Mouse (Mus musculus): ENCODE data around the gene Med13l. TPM values are rescaled to one million over a fixed set of nuclear protein-coding genes. Genes with fewer than 3 reads are reported as not detected.

Med13l gene
- polyA plus RNA-seq, 1 experiment from 2014 or later = 12.2 TPM

DNA sequence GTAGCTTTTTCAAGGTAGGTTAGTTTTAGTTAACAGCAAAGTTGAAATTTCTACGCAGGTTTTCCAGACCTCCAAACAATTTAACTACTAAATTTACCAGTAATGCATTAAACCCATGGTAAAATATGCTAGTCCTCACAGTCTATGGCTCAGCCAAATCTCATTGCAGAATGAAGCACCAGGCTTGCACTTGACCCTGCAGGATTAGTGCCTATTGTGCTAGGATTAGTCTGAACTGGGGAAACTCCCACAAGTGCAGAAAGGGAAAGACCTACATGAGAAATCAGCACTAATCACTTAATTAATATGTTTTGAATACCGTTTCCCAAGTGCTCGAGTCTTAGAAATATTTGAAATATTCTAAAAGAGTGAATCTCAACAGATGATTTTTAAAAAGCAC lies 40.0 kb upstream of the Med13l start:
- WGBS (ENCODE audit: insufficient replicate concordance) = 66% methylated on average over 3 of the region's 3 CpGs
- no peak for ATAC-seq (ENCODE audit: low read depth)
- H3K4me3 ChIP-seq (ENCODE audit: low read depth, low read length) = no peak overlapping the region
- H3K27ac ChIP-seq (ENCODE audit: low read length) = no peak overlapping the region
- H3K9ac ChIP-seq (ENCODE audit: low read depth, low read length) = no peak overlapping the region
- no peak overlapping the region for H3K4me2 ChIP-seq (ENCODE audit: low read depth, low read length)
- no peaks in the 10 kb centered on the region for H3K36me3 ChIP-seq (ENCODE audit: control insufficient read depth, insufficient read depth)
- H3K27me3 ChIP-seq (ENCODE audit: control insufficient read depth, insufficient read depth, low read depth, low read length) = peaks cover 36% of the 10 kb centered on the region
- no peaks in the 10 kb centered on the region for H3K4me1 ChIP-seq (ENCODE audit: control insufficient read depth, low read depth, low read length)
- no peaks in the 10 kb centered on the region for H3K9me3 ChIP-seq (replicated peaks; ENCODE audit: control insufficient read depth, low read length)

DNA sequence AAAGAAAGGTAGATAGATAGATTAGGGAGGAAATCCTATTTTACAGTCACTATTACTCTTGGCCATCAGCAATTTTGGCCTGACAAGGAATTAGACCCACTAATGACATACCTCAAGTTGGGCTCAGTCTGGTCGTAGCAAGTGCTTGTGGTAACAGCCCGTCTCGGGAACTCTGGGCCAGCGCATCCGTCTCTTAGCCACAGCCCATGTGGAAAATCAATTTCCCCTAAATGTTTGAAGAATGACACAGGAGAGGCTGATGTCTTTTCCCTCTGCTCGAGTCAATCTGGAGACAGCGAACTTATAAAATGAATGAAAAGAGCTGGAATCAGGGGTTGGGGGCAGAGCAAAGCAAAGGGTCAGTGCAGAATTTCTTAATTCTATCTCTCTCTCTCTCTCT lies 36.1 kb upstream of the Med13l start:
- no peak overlapping the region for H3K4me2 ChIP-seq (ENCODE audit: low read depth, low read length)
- 61% methylated on average over 7 of the region's 7 CpGs for WGBS (ENCODE audit: insufficient replicate concordance)
- no peaks in the 10 kb centered on the region for H3K36me3 ChIP-seq (ENCODE audit: control insufficient read depth, insufficient read depth)
- H3K4me1 ChIP-seq (ENCODE audit: control insufficient read depth, low read depth, low read length) = no peaks in the 10 kb centered on the region
- no peak overlapping the region for H3K4me3 ChIP-seq (ENCODE audit: low read depth, low read length)
- peaks cover 23% of the 10 kb centered on the region for H3K27me3 ChIP-seq (ENCODE audit: control insufficient read depth, insufficient read depth, low read depth, low read length)
- H3K27ac ChIP-seq (ENCODE audit: low read length) = no peak overlapping the region
- H3K9ac ChIP-seq (ENCODE audit: low read depth, low read length) = no peak overlapping the region
- no peak for ATAC-seq (ENCODE audit: low read depth)
- H3K9me3 ChIP-seq (replicated peaks; ENCODE audit: control insufficient read depth, low read length) = no peaks in the 10 kb centered on the region

DNA sequence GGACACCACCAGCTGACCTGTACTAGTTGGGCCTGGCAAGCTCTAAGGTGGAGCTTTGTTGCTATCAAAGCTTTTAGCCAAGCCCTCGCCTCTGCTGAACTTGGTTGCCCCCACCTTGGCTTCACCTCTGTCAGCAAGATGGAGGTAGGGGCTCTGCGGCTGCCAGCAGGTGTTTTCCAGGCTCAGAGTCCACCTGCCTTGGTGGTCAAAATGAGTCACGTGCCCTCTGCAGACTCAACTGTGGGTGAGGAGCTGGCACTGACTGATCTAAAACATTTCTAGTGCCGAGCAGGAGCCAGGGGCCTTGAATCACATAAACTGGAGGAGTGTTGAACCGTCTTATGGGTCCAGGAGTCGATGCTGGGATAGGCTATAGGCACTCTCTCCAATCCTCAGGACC lies 34.8 kb upstream of the Med13l start:
- Histone ChIP-seq H3K4me3 (ENCODE audit: low read depth, low read length) (no peak overlapping the region), H3K4me2 (ENCODE audit: low read depth, low read length) (no peak overlapping the region), H3K36me3 (ENCODE audit: control insufficient read depth, insufficient read depth) (no peaks in the 10 kb centered on the region), H3K9me3 (replicated peaks; ENCODE audit: control insufficient read depth, low read length) (no peaks in the 10 kb centered on the region), H3K27ac (ENCODE audit: low read length) (no peak overlapping the region), H3K4me1 (ENCODE audit: control insufficient read depth, low read depth, low read length) (no peaks in the 10 kb centered on the region), H3K9ac (ENCODE audit: low read depth, low read length) (no peak overlapping the region), H3K27me3 (ENCODE audit: control insufficient read depth, insufficient read depth, low read depth, low read length) (peaks cover 25% of the 10 kb centered on the region)
- 60% methylated on average over 6 of the region's 6 CpGs for WGBS (ENCODE audit: insufficient replicate concordance)
- no peak for ATAC-seq (ENCODE audit: low read depth)

DNA sequence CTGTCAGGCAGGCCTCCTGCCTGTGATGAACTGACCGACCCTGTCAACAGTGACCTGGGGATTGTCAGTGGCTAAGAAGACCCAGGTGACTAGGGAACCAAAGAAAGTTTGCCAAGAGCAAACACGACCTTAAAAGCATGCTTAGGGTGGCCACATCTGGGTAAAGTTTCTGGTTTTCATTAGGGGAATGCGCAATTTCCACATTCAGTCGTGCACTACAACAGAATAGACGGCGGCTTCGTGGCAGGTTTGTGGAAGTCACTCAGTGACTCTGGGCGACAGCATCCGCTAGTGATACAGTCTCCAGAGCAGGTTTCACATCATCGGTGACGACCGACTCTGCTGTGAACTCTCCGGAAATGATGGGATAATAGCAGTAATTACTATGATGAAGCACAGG lies 34.0 kb upstream of the Med13l start:
- peaks cover 25% of the 10 kb centered on the region for H3K27me3 ChIP-seq (ENCODE audit: control insufficient read depth, insufficient read depth, low read depth, low read length)

GRCm38 (mm10) chr5:118529241-118529640 lies 31.2 kb upstream of the Med13l start:
- Histone ChIP-seq H3K4me3 (ENCODE audit: low read depth, low read length) (no peak overlapping the region), H3K27me3 (ENCODE audit: control insufficient read depth, insufficient read depth, low read depth, low read length) (peaks cover 27% of the 10 kb centered on the region), H3K9ac (ENCODE audit: low read depth, low read length) (no peak overlapping the region), H3K9me3 (replicated peaks; ENCODE audit: control insufficient read depth, low read length) (no peaks in the 10 kb centered on the region), H3K36me3 (ENCODE audit: control insufficient read depth, insufficient read depth) (no peaks in the 10 kb centered on the region), H3K4me1 (ENCODE audit: control insufficient read depth, low read depth, low read length) (no peaks in the 10 kb centered on the region), H3K27ac (ENCODE audit: low read length) (no peak overlapping the region), H3K4me2 (ENCODE audit: low read depth, low read length) (no peak overlapping the region)
- 71% methylated on average over 7 of the region's 7 CpGs for WGBS (ENCODE audit: insufficient replicate concordance)
- ATAC-seq (ENCODE audit: low read depth) = no peak

More for the DNA sequence above, 34.0 kb upstream of the Med13l start:
- Histone ChIP-seq H3K4me2 (ENCODE audit: low read depth, low read length) (no peak overlapping the region), H3K9me3 (replicated peaks; ENCODE audit: control insufficient read depth, low read length) (no peaks in the 10 kb centered on the region), H3K9ac (ENCODE audit: low read depth, low read length) (no peak overlapping the region), H3K36me3 (ENCODE audit: control insufficient read depth, insufficient read depth) (no peaks in the 10 kb centered on the region), H3K4me1 (ENCODE audit: control insufficient read depth, low read depth, low read length) (no peaks in the 10 kb centered on the region), H3K27ac (ENCODE audit: low read length) (no peak overlapping the region), H3K4me3 (ENCODE audit: low read depth, low read length) (no peak overlapping the region)
- no peak for ATAC-seq (ENCODE audit: low read depth)
- 70% methylated on average over 13 of the region's 13 CpGs for WGBS (ENCODE audit: insufficient replicate concordance)

GRCm38 (mm10) chr5:118532125-118532524 lies 28.4 kb upstream of the Med13l start:
- Histone ChIP-seq H3K4me2 (ENCODE audit: low read depth, low read length) (no peak overlapping the region), H3K9me3 (replicated peaks; ENCODE audit: control insufficient read depth, low read length) (no peaks in the 10 kb centered on the region), H3K9ac (ENCODE audit: low read depth, low read length) (no peak overlapping the region), H3K36me3 (ENCODE audit: control insufficient read depth, insufficient read depth) (no peaks in the 10 kb centered on the region), H3K4me1 (ENCODE audit: control insufficient read depth, low read depth, low read length) (no peaks in the 10 kb centered on the region), H3K4me3 (ENCODE audit: low read depth, low read length) (no peak overlapping the region), H3K27ac (ENCODE audit: low read length) (no peak overlapping the region), H3K27me3 (ENCODE audit: control insufficient read depth, insufficient read depth, low read depth, low read length) (peaks cover 26% of the 10 kb centered on the region)
- no peak for ATAC-seq (ENCODE audit: low read depth)
- 36% methylated on average over 13 of the region's 13 CpGs for WGBS (ENCODE audit: insufficient replicate concordance)

- H3K27me3 ChIP-seq (ENCODE audit: control insufficient read depth, insufficient read depth, low read depth, low read length) = peaks cover 26% of the 10 kb centered on the region
- WGBS (ENCODE audit: insufficient replicate concordance) = 53% methylated on average over 12 of the region's 15 CpGs
Observed at GRCm38 (mm10) chr5:118532659-118533058, 27.8 kb upstream of the Med13l start.

DNA sequence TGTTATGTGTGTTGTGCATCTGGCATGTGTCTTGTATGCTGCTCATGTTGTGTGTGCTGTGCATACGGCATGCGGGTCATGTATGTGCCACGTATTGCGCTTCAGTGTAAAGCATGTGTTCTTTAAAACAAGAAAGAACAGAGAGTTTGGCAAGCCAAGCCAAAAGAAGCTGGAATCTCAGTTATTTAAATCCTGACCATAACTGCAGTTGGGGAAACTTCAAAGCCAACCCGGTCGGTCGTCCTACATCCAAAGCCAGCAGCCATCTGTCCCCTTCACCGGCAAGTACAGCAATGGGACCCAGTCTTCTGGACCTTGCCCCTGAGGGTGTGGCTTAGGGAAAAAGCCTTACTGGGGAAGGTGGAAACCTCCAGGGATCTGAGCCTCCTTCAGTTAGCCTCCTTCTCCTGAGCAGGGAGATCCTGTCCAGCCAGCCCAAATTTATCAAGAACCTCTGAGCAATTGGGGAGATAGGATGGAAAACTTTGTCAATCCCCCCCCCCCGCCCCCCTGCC lies 26.0 kb upstream of the Med13l start:
- Histone ChIP-seq H3K4me2 (ENCODE audit: low read depth, low read length) (no peak overlapping the region), H3K27ac (ENCODE audit: low read length) (no peak overlapping the region; the same call in 1 of the 2 replicates), H3K36me3 (ENCODE audit: control insufficient read depth, insufficient read depth) (no peaks in the 10 kb centered on the region), H3K9me3 (replicated peaks; ENCODE audit: control insufficient read depth, low read length) (no peaks in the 10 kb centered on the region), H3K27me3 (ENCODE audit: control insufficient read depth, insufficient read depth, low read depth, low read length) (peaks cover 28% of the 10 kb centered on the region), H3K9ac (ENCODE audit: low read depth, low read length) (no peak overlapping the region), H3K4me3 (ENCODE audit: low read depth, low read length) (no peak overlapping the region), H3K4me1 (ENCODE audit: control insufficient read depth, low read depth, low read length) (no peaks in the 10 kb centered on the region)
- WGBS (ENCODE audit: insufficient replicate concordance) = 66% methylated on average over 9 of the region's 9 CpGs
- ATAC-seq (ENCODE audit: low read depth) = no peak

More at GRCm38 (mm10) chr5:118532659-118533058, 27.8 kb upstream of the Med13l start:
- H3K9me3 ChIP-seq (replicated peaks; ENCODE audit: control insufficient read depth, low read length) = no peaks in the 10 kb centered on the region
- H3K4me2 ChIP-seq (ENCODE audit: low read depth, low read length) = no peak overlapping the region
- H3K9ac ChIP-seq (ENCODE audit: low read depth, low read length) = no peak overlapping the region
- no peak for ATAC-seq (ENCODE audit: low read depth)
- no peak overlapping the region for H3K4me3 ChIP-seq (ENCODE audit: low read depth, low read length)
- H3K36me3 ChIP-seq (ENCODE audit: control insufficient read depth, insufficient read depth) = no peaks in the 10 kb centered on the region
- H3K27ac ChIP-seq (ENCODE audit: low read length) = no peak overlapping the region
- H3K4me1 ChIP-seq (ENCODE audit: control insufficient read depth, low read depth, low read length) = no peaks in the 10 kb centered on the region

GRCm38 (mm10) chr5:118535130-118535529 lies 25.3 kb upstream of the Med13l start:
- Histone ChIP-seq H3K4me2 (ENCODE audit: low read depth, low read length) (no peak overlapping the region), H3K27ac (ENCODE audit: low read length) (no peak overlapping the region), H3K27me3 (ENCODE audit: control insufficient read depth, insufficient read depth, low read depth, low read length) (peaks cover 26% of the 10 kb centered on the region), H3K9ac (ENCODE audit: low read depth, low read length) (no peak overlapping the region), H3K4me1 (ENCODE audit: control insufficient read depth, low read depth, low read length) (no peaks in the 10 kb centered on the region), H3K36me3 (ENCODE audit: control insufficient read depth, insufficient read depth) (no peaks in the 10 kb centered on the region), H3K4me3 (ENCODE audit: low read depth, low read length) (no peak overlapping the region), H3K9me3 (replicated peaks; ENCODE audit: control insufficient read depth, low read length) (no peaks in the 10 kb centered on the region)
- 44% methylated on average over 8 of the region's 8 CpGs for WGBS (ENCODE audit: insufficient replicate concordance)
- ATAC-seq (ENCODE audit: low read depth) = no peak
